Mouse (Mus musculus) midbrain, embryonic 10.5 days (tissue): ENCODE data around the gene Plekhm3. TPM values are rescaled to one million over a fixed set of nuclear protein-coding genes. Genes with fewer than 3 reads are reported as not detected.

Source experiments
- DNase-seq: peaks from one replicate; pipeline ENCODE4 v3.0.0-alpha.2; 2017; ENCODE audit warnings: low spot score
- H3K27ac ChIP-seq: fragments of 300-500 bp; sonication (generic); replicated peaks from 2 replicates; pipeline ENCODE4 v1.5.1; 2016; ENCODE audit warnings: mild to moderate bottlenecking
- H3K27me3 ChIP-seq: fragments of 300-500 bp; sonication (generic); 2 replicates; pipeline ENCODE4 v1.6.1; 2016; ENCODE audit warnings: low read depth, mild to moderate bottlenecking; ENCODE audit not compliant: poor library complexity, severe bottlenecking
- H3K36me3 ChIP-seq: fragments of 300-500 bp; sonication (generic); 2 replicates; pipeline ENCODE4 v1.6.1; 2016; ENCODE audit warnings: mild to moderate bottlenecking, moderate library complexity
- H3K4me1 ChIP-seq: fragments of 300-500 bp; sonication (generic); 2 replicates; pipeline ENCODE4 v1.6.1; 2016
- H3K4me3 ChIP-seq: fragments of 300-500 bp; sonication (generic); 2 replicates; pipeline ENCODE4 v1.5.1; 2016; ENCODE audit warnings: mild to moderate bottlenecking, moderate library complexity
- H3K9me3 ChIP-seq: fragments of 300-500 bp; sonication (generic); replicated peaks from 2 replicates; pipeline ENCODE4 v1.6.1; 2016; ENCODE audit warnings: mild to moderate bottlenecking
- WGBS: fragments of 180-500 bp; shearing (Covaris S2); methylation state at CpG from one replicate; pipeline ENCODE4 v1.1.7; 2016; 5-methylcytosine and 5-hydroxymethylcytosine counted together
- polyA plus RNA-seq: library from polyadenylated mRNA; unstranded; fragments of >200 nt; fragmentation: Nextera tagmentation; extraction: Ambion mirVana; gene quantifications from 2 replicates; pipeline ENCODE4 v1.2.1, GENCODE M21; 2016

Gene Plekhm3
- polyA plus RNA-seq, 1 experiment from 2014 or later: 7.6 TPM

DNA sequence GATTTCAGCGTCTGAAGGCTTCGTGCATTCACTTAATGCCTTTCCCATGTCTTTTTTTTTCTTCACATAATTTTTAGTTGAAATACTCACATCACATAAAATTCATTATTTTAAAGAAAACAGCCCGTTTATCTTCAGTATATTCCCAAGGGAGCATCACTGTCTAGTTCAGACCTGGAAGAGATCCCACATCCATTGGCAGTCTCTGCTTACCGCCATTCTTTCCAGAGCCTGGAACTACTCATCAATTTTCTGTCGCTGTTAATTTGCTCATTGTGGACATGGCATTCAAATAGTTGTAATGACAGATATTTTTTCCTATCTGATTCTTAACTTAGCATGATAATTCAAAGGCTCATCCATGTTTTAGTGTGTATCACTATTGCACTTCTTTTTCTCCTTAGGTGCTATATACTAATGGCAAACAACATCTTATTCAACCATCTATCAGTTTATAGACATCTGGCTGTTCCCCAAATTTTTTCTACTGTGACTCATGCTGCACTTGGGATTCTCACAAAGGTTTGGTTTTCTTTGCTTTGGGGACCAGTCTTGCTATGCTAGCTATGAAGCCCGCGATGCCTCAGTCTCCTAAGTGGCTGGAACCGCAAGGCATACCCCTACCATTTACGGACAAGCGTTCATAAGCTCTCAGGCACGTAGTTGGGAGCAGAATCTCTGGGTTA is 96.2 kb downstream of the Plekhm3 start:
- no peaks in the 10 kb centered on the region for H3K27me3 ChIP-seq
- no peak overlapping the region for H3K27ac ChIP-seq
- H3K36me3 ChIP-seq: no peaks in the 10 kb centered on the region
- H3K4me1 ChIP-seq: no peaks in the 10 kb centered on the region
- WGBS: 92% methylated on average over 11 of the region's 11 CpGs
- H3K9me3 ChIP-seq: no peaks in the 10 kb centered on the region
- no peak for DNase-seq
- no peak overlapping the region for H3K4me3 ChIP-seq

DNA sequence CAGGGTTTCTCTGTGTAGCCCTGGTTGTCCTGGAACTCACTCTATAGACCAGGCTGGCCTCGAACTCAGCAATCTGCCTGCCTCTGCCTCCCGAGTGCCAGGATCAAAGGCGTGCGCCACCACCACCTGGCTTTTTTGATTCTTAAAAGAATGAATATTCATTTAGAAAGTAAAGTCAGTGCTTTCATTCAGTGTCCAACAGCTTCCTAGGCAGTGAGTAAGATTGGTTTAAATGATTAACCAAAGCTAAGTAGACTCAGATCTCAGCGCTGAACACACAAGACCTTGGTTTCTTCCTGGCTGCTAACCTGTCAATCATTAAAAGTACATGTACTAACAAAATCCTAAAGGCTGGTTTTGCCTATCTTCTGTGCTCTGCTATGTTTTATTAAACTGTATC is 96.8 kb downstream of the Plekhm3 start:
- no peaks in the 10 kb centered on the region for H3K36me3 ChIP-seq
- no peak overlapping the region for H3K27ac ChIP-seq
- H3K27me3 ChIP-seq: no peaks in the 10 kb centered on the region
- peaks cover 2% of the 10 kb centered on the region for H3K4me1 ChIP-seq
- DNase-seq: no peak
- H3K9me3 ChIP-seq: no peaks in the 10 kb centered on the region
- no peak overlapping the region for H3K4me3 ChIP-seq
- 95% methylated on average over 5 of the region's 5 CpGs for WGBS

DNA sequence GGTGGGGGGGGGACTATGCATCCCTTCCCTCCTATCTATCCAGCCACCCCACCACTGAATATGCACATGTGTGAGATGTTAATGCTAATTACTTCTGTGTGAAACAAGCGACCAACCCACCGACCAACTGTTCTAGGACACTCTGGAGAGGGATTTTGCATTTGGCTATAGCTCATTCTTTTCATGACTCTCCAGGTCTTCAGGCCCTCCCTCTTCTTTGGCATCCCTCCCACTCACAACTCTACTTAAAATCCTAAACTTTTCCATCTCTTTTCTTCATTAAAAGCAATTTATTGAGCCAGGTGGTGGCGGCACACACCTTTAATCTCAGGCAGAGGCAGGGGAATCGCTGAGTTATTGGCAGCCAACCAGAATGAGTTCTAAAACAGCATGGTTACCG is 101.8 kb downstream of the Plekhm3 start:
- WGBS: 85% methylated on average over 5 of the region's 5 CpGs
- Histone ChIP-seq H3K9me3 (no peaks in the 10 kb centered on the region), H3K4me1 (peaks cover 39% of the 10 kb centered on the region), H3K27ac (no peak overlapping the region), H3K27me3 (no peaks in the 10 kb centered on the region), H3K4me3 (no peak overlapping the region), H3K36me3 (no peaks in the 10 kb centered on the region)
- DNase-seq: no peak

DNA sequence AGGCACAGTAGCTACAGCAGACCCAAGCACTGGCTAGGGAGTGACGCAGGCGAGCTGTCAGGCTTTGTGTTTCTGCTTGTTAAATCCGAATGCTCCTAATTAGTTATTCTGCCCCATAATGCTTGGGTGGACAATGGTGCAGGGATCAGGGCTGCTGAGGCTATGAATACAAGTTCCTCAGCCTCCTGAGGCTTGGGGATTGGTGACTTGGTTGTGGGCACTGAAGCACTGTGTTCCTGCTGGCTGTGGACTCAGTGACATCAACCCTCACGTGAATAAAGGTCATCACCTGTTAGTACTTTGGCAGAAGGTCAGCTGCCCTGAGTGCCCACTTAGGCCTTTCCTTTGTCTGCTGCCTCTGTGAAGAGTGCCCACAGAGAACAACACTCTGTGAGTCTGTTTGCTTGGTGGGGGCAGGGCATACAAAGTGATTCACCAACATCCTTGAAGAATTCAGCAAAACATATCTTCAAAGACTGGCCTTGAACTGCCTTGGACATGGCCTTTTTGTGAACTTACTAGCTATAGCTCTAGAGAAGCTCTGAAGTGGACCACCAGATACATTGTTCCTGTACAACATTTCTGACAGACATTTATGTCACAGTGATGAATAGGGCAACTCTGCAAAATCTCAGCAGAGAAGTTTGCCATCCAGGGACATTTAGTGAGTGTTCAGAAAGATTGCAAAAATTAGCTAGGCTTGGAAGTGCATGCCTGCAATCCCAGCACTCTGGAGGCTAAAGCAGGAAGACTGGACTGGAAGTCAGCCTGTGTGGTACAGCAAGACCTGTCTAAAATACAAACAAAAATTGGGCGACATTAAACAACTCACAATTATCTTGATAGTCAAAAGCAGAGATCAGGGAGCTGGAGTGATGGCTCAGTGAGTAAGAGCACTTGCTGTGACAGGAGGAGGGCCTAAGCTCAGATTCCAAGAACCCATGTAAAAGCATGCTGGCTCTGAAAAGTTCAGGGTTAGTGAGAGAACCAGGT is 102.6 kb downstream of the Plekhm3 start:
- Histone ChIP-seq H3K9me3 (no peaks in the 10 kb centered on the region), H3K4me3 (no peak overlapping the region), H3K27ac (peak overlapping the region; percentile 74), H3K4me1 (peaks cover 47% of the 10 kb centered on the region), H3K27me3 (no peaks in the 10 kb centered on the region), H3K36me3 (no peaks in the 10 kb centered on the region)
- WGBS: 30% methylated on average over 5 of the region's 5 CpGs
- peak; percentile 47 for DNase-seq

DNA sequence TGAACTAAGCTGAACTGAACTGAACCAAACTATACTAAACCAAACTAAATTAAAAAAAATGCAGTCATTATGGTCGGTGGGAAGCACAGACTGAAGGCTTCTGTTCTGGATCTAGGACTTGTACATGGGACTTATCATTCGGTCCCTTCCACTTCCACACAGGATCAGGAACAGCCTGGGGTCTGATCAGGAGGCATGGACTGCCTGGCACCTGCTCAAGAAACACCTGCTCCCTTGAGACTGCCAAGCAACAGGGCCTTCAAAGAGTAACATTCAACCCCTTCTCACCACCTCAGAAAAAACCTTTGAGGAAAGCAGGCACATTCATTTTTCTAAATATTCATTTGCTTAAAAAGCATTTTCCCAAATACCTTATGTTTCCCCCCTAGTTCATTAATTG is 103.4 kb downstream of the Plekhm3 start:
- no peaks in the 10 kb centered on the region for H3K27me3 ChIP-seq
- H3K27ac ChIP-seq: peak overlapping the region; percentile 74
- no peaks in the 10 kb centered on the region for H3K9me3 ChIP-seq
- no peaks in the 10 kb centered on the region for H3K36me3 ChIP-seq
- peaks cover 55% of the 10 kb centered on the region for H3K4me1 ChIP-seq
- no peak for DNase-seq
- no peak overlapping the region for H3K4me3 ChIP-seq
- 75% methylated on average over 2 of the region's 2 CpGs for WGBS

DNA sequence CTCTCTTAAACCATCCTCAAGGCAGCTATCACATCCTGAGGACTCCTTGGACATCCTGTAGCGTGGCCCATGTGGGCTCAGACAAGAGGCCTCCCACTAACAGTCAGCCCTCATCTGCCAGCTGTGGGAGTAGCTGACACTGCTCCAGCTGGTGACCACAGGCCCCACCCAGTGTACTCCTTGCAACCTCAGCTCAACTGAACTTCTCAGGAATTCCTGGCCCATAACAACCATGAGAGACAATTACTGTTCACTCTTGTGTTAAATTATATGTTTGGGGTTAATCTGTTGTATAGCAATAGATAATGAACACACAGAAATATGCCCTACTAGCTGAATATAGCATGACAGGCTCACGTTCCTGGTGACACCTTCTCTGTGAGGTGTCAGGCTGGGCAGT is 104.4 kb downstream of the Plekhm3 start:
- H3K4me3 ChIP-seq: no peak overlapping the region
- H3K27me3 ChIP-seq: no peaks in the 10 kb centered on the region
- 65% methylated on average over 2 of the region's 2 CpGs for WGBS
- no peaks in the 10 kb centered on the region for H3K9me3 ChIP-seq
- no peak for DNase-seq
- peaks cover 64% of the 10 kb centered on the region for H3K4me1 ChIP-seq
- H3K36me3 ChIP-seq: no peaks in the 10 kb centered on the region
- no peak overlapping the region for H3K27ac ChIP-seq

DNA sequence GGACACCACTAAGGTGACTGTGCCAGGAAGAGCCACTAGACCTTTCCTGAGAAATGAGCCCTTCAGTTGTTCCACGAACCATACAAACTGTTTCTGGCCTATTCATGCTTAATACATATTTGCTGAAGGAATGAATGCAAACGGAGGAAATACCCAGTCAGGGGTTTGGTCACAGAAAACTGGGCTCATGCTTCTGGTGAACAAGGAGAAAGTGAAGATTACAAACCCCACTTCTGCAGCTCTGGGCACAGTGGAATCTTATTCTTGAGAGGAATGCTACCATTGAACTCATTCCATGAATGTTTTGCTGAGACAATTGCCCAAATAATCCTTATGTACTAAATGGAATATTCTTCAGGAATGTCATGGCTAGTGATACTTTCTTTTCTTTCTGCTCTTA is 106.3 kb downstream of the Plekhm3 start:
- Histone ChIP-seq H3K36me3 (no peaks in the 10 kb centered on the region), H3K4me3 (no peak overlapping the region), H3K27ac (no peak overlapping the region), H3K9me3 (no peaks in the 10 kb centered on the region), H3K4me1 (peaks cover 69% of the 10 kb centered on the region), H3K27me3 (no peaks in the 10 kb centered on the region)
- DNase-seq: no peak
- WGBS: 69% methylated on average over 2 of the region's 2 CpGs

DNA sequence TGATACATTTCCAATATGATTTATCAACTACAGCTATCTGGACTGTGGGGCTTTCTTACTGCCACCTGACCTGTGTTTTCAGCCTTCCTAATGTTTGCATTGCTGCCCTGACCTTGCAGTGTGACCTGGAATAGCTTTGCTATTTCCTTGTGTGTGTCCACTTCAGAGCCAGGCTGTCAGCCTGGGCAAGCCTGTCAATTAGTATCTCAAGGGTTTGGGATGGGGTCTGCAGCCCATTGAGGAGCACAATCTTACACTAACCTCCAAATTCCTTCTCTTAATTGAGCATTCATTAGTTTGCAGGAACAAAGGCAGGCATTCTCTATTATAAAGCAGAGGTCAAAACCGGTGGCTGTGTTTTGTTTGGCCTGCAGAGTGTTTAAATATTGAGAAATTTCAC is 107.6 kb downstream of the Plekhm3 start:
- no peak for DNase-seq
- no peak overlapping the region for H3K4me3 ChIP-seq
- no peaks in the 10 kb centered on the region for H3K27me3 ChIP-seq
- H3K27ac ChIP-seq: no peak overlapping the region
- peaks cover 59% of the 10 kb centered on the region for H3K4me1 ChIP-seq
- 40% methylated on average over 1 of the region's 1 CpGs for WGBS
- H3K36me3 ChIP-seq: no peaks in the 10 kb centered on the region
- H3K9me3 ChIP-seq: no peaks in the 10 kb centered on the region

DNA sequence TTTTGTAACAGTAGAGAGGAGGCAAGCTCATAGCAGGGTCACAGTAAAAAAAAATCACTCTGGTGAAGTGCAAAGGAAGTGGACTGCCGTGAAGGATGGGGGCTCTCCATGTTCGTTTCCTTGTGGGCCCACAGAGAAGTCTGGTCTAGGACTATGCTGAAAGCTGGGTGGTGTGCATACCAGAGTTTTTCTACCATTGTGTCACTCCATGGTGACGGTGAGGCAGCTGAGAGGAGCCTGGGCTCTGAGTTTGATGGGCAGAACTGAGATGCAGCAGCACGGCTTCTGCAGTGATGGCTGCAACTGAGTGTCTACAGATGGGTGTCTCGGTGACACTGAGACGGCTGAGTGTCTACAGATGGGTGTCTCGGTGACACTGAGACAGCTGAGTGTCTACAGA is 108.5 kb downstream of the Plekhm3 start:
- H3K9me3 ChIP-seq: no peaks in the 10 kb centered on the region
- peak; percentile 38 for DNase-seq
- peaks cover 50% of the 10 kb centered on the region for H3K4me1 ChIP-seq
- 39% methylated on average over 7 of the region's 7 CpGs for WGBS
- no peaks in the 10 kb centered on the region for H3K36me3 ChIP-seq
- H3K27ac ChIP-seq: peak overlapping the region; percentile 42
- H3K4me3 ChIP-seq: no peak overlapping the region
- H3K27me3 ChIP-seq: no peaks in the 10 kb centered on the region

DNA sequence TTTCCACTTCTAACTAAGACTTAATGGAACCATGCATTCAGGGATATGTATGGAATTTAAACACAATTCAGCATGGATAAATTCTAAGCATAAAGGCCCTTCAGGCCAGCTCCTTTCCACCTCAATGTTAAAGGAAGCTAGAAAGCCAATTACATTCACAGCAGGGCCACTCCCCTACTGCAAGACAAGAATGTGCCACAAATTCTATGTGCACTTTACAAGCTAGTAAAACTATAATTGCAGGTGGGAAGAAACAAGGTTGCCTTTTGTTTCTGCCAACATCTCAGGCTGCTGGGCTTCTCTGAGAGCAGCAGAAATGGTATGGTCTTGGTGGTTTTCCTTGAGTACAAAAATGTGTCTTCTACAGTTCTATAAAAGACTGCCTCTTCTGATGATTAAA is 109.1 kb downstream of the Plekhm3 start:
- Histone ChIP-seq H3K27me3 (no peaks in the 10 kb centered on the region), H3K27ac (peak overlapping the region; percentile 42; the same call in 1 of the 2 replicates), H3K9me3 (no peaks in the 10 kb centered on the region), H3K4me3 (no peak overlapping the region), H3K4me1 (peaks cover 45% of the 10 kb centered on the region), H3K36me3 (no peaks in the 10 kb centered on the region)
- DNase-seq: no peak

DNA sequence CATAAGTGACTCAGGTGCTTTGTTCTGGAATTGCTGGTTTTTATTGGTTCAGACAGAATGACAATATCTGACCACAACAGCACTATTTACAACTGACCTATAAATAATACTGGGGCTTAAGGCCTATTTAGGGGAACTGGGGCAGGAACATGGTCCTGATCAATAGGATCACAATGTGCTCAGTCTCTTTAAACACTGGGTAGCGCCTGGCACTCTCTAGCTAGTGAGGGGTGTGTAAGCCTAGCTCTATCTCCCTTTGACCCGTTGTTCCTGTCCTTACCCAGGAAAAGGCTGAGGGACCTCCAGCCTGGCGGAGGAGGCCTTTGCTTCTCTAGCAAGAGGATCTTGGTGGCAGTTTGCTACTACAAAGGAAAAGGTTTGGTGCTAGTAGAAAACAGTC is 111.6 kb downstream of the Plekhm3 start:
- no peak overlapping the region for H3K4me3 ChIP-seq
- WGBS: 75% methylated on average over 3 of the region's 3 CpGs
- H3K27ac ChIP-seq: no peak overlapping the region
- H3K27me3 ChIP-seq: no peaks in the 10 kb centered on the region
- peaks cover 32% of the 10 kb centered on the region for H3K4me1 ChIP-seq
- no peaks in the 10 kb centered on the region for H3K9me3 ChIP-seq
- no peaks in the 10 kb centered on the region for H3K36me3 ChIP-seq
- no peak for DNase-seq

DNA sequence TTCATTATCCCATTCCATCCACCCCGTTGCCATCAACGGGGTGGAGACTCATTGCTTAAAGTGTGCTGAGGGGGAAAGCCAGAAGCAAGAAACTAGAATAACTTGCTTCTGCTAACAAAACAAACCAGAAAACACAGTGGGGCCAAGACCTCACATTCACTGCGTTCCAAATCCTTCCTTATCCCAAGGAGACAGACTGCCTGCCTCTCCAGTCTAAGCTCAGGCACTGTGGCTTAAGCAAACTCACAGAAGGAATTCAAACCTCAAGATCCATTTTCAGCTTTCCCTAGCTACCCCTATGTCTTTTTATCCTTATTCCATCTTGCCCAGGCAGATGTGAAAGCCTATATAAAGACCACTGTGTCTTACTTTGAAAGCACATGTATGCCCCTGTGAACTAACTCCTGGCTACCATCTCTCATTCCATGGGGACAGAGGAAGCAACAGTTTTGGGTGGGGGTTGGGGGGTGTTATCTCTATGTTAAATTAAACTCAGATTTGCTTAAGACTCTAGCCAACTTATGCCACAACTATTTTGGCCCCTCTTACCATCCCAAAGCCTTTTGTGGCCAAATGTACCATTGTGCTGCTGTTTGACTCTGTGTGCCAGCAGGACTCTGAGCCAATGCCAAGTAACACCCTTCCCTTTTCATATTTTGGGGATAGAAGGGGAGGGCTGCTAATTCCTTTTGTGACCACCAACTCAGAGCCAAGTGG is 112.6 kb downstream of the Plekhm3 start:
- Histone ChIP-seq H3K27ac (no peak overlapping the region), H3K4me3 (no peak overlapping the region), H3K27me3 (no peaks in the 10 kb centered on the region), H3K36me3 (no peaks in the 10 kb centered on the region), H3K9me3 (no peaks in the 10 kb centered on the region), H3K4me1 (peaks cover 29% of the 10 kb centered on the region)
- DNase-seq: no peak
- 79% methylated on average over 3 of the region's 3 CpGs for WGBS
